ENCODE assay signal across 9 mouse cellular contexts in genomic region chr14:31794776-31795126, GRCm38 (mm10).
"Had no signal": no experiment of that assay in that cellular context is flagged by ENCODE, and none has a peak within 500 bp of the region (broad histone marks: within the 10 kb centered on the region; RNA-seq: fewer than 3 reads in every experiment).

No protein-coding gene starts in this region.

- DNase-seq: left cerebral cortex, postnatal 4 days; lung, adult 18-20 months; right cerebral cortex, adult 18-20 months; right cerebral cortex, postnatal 25 days had no signal

- H3K4me3 ChIP-seq: limb, embryonic 13.5 days; myocyte; neural tube, embryonic 15.5 days had no signal

- H3K9me3 ChIP-seq: limb, embryonic 13.5 days; neural tube, embryonic 15.5 days had no signal

- H3K36me3 ChIP-seq: limb, embryonic 13.5 days; neural tube, embryonic 15.5 days had no signal

- H3K9ac ChIP-seq: limb, embryonic 13.5 days; liver, embryonic 14.5 days; neural tube, embryonic 15.5 days had no signal

- H3K27ac ChIP-seq: limb, embryonic 13.5 days; liver, embryonic 14.5 days; neural tube, embryonic 15.5 days; stomach, postnatal 0 days had no signal

- H3K4me2 ChIP-seq: limb, embryonic 13.5 days; neural tube, embryonic 15.5 days had no signal

- H3K27me3 ChIP-seq: limb, embryonic 13.5 days; neural tube, embryonic 15.5 days had no signal

- H3K4me1 ChIP-seq: limb, embryonic 13.5 days had no signal
